Mouse (Mus musculus): ENCODE measurements at regions not wholly inside any gene's neighbourhood (a gene's known extent, or its start where the extent isn't known, plus 50 kb on each side); places are given as distances from the start of the nearest gene placed in this dataset.

DNA sequence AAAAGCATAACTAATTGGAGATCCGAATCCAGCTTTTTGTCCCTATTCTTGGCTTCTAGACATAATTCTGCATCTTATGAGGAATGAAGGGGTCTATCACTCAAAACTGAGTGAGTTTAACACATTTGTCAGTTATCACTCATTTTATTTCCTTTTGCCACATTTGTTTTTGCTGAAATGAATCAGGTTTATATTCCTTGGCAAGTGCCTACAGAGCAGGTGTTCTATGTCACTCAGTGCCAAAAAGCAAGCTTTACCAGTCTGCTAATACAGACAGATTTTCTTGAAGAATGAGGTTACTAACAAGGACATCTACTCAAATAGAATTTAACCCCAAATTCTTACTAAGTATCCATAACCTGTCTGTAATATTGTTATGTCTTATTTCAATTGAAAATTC is 751.4 kb downstream of the Hace1 start:
- no peak for TF ChIP-seq POLR2A (IDR thresholded peaks at IDR 0.05; ENCODE audit: borderline replicate concordance, insufficient read depth, low read length)
- no peak for TF ChIP-seq CTCF (IDR thresholded peaks at IDR 0.05; ENCODE audit: borderline replicate concordance, insufficient read depth, low read depth, low read length)
